Mouse (Mus musculus): ENCODE measurements around the gene Osbpl3. TPM values are rescaled to one million over a fixed set of nuclear protein-coding genes. Genes with fewer than 3 reads are reported as not detected.

The Osbpl3 gene
- polyA plus RNA-seq, 1 experiment = 0.41 TPM

GRCm38 (mm10) chr6:50333346-50333745 lies 122.7 kb downstream of the Osbpl3 start:
- Histone ChIP-seq H3K27ac (ENCODE audit: control insufficient read depth, insufficient read depth, low read depth, low read length) (no peak overlapping the region), H3K36me3 (ENCODE audit: control insufficient read depth, insufficient read depth, low read length) (no peaks in the 10 kb centered on the region), H3K4me3 (ENCODE audit: control insufficient read depth, low read depth, low read length) (no peak overlapping the region), H3K4me1 (ENCODE audit: control insufficient read depth, insufficient read depth, low read length) (no peaks in the 10 kb centered on the region), H3K27me3 (ENCODE audit: control insufficient read depth, insufficient read depth, low read length) (no peaks in the 10 kb centered on the region)
- TF ChIP-seq CTCF (IDR thresholded peaks at IDR 0.05; ENCODE audit: control insufficient read depth, insufficient read depth, insufficient replicate concordance, low read depth, low read length) = no peak
- no peak for TF ChIP-seq POLR2A (IDR thresholded peaks at IDR 0.05; ENCODE audit: control insufficient read depth, low read depth, low read length)

- no peak for TF ChIP-seq POLR2A (IDR thresholded peaks at IDR 0.05; ENCODE audit: control insufficient read depth, low read depth, low read length)
- Histone ChIP-seq H3K4me1 (ENCODE audit: control insufficient read depth, insufficient read depth, low read length) (no peaks in the 10 kb centered on the region), H3K27ac (ENCODE audit: control insufficient read depth, insufficient read depth, low read depth, low read length) (no peak overlapping the region), H3K36me3 (ENCODE audit: control insufficient read depth, insufficient read depth, low read length) (no peaks in the 10 kb centered on the region), H3K4me3 (ENCODE audit: control insufficient read depth, low read depth, low read length) (no peak overlapping the region), H3K27me3 (ENCODE audit: control insufficient read depth, insufficient read depth, low read length) (no peaks in the 10 kb centered on the region)
These were observed 124.5 kb downstream of the Osbpl3 start for GRCm38 (mm10) chr6:50331477-50331876.

- no peaks in the 10 kb centered on the region for H3K27me3 ChIP-seq (ENCODE audit: control insufficient read depth, insufficient read depth, low read length)
- peaks cover 6% of the 10 kb centered on the region for H3K4me1 ChIP-seq (ENCODE audit: control insufficient read depth, insufficient read depth, low read length)
- H3K27ac ChIP-seq (ENCODE audit: control insufficient read depth, insufficient read depth, low read depth, low read length) = no peak overlapping the region
- TF ChIP-seq POLR2A (IDR thresholded peaks at IDR 0.05; ENCODE audit: control insufficient read depth, low read depth, low read length) (no peak), CTCF (IDR thresholded peaks at IDR 0.05; ENCODE audit: control insufficient read depth, insufficient read depth, insufficient replicate concordance, low read depth, low read length) (no peak)
- no peak overlapping the region for H3K4me3 ChIP-seq (ENCODE audit: control insufficient read depth, low read depth, low read length)
- H3K36me3 ChIP-seq (ENCODE audit: control insufficient read depth, insufficient read depth, low read length) = no peaks in the 10 kb centered on the region
These were observed 126.6 kb downstream of the Osbpl3 start for GRCm38 (mm10) chr6:50329380-50329779.

- Histone ChIP-seq H3K4me3 (ENCODE audit: control insufficient read depth, low read depth, low read length) (no peak overlapping the region), H3K27ac (ENCODE audit: control insufficient read depth, insufficient read depth, low read depth, low read length) (no peak overlapping the region), H3K36me3 (ENCODE audit: control insufficient read depth, insufficient read depth, low read length) (no peaks in the 10 kb centered on the region), H3K27me3 (ENCODE audit: control insufficient read depth, insufficient read depth, low read length) (no peaks in the 10 kb centered on the region), H3K4me1 (ENCODE audit: control insufficient read depth, insufficient read depth, low read length) (peaks cover 11% of the 10 kb centered on the region)
- no peak for TF ChIP-seq POLR2A (IDR thresholded peaks at IDR 0.05; ENCODE audit: control insufficient read depth, low read depth, low read length)
- no peak for TF ChIP-seq CTCF (IDR thresholded peaks at IDR 0.05; ENCODE audit: control insufficient read depth, insufficient read depth, insufficient replicate concordance, low read depth, low read length)
These were observed 127.1 kb downstream of the Osbpl3 start for GRCm38 (mm10) chr6:50328901-50329300.

GRCm38 (mm10) chr6:50326192-50326591 lies 129.8 kb downstream of the Osbpl3 start:
- Histone ChIP-seq H3K27me3 (ENCODE audit: control insufficient read depth, insufficient read depth, low read length) (no peaks in the 10 kb centered on the region), H3K4me3 (ENCODE audit: control insufficient read depth, low read depth, low read length) (no peak overlapping the region), H3K27ac (ENCODE audit: control insufficient read depth, insufficient read depth, low read depth, low read length) (no peak overlapping the region), H3K36me3 (ENCODE audit: control insufficient read depth, insufficient read depth, low read length) (no peaks in the 10 kb centered on the region), H3K4me1 (ENCODE audit: control insufficient read depth, insufficient read depth, low read length) (peaks cover 11% of the 10 kb centered on the region)
- TF ChIP-seq CTCF (IDR thresholded peaks at IDR 0.05; ENCODE audit: control insufficient read depth, insufficient read depth, insufficient replicate concordance, low read depth, low read length) = no peak
- TF ChIP-seq POLR2A (IDR thresholded peaks at IDR 0.05; ENCODE audit: control insufficient read depth, low read depth, low read length) = no peak

- H3K4me3 ChIP-seq (ENCODE audit: control insufficient read depth, low read depth, low read length) = no peak overlapping the region
- peaks cover 11% of the 10 kb centered on the region for H3K4me1 ChIP-seq (ENCODE audit: control insufficient read depth, insufficient read depth, low read length)
- no peak overlapping the region for H3K27ac ChIP-seq (ENCODE audit: control insufficient read depth, insufficient read depth, low read depth, low read length)
- no peaks in the 10 kb centered on the region for H3K27me3 ChIP-seq (ENCODE audit: control insufficient read depth, insufficient read depth, low read length)
- TF ChIP-seq POLR2A (IDR thresholded peaks at IDR 0.05; ENCODE audit: control insufficient read depth, low read depth, low read length) (no peak), CTCF (IDR thresholded peaks at IDR 0.05; ENCODE audit: control insufficient read depth, insufficient read depth, insufficient replicate concordance, low read depth, low read length) (no peak)
- H3K36me3 ChIP-seq (ENCODE audit: control insufficient read depth, insufficient read depth, low read length) = no peaks in the 10 kb centered on the region
These were observed 130.5 kb downstream of the Osbpl3 start for GRCm38 (mm10) chr6:50325485-50325884.

- TF ChIP-seq CTCF (IDR thresholded peaks at IDR 0.05; ENCODE audit: control insufficient read depth, insufficient read depth, insufficient replicate concordance, low read depth, low read length) (no peak), POLR2A (IDR thresholded peaks at IDR 0.05; ENCODE audit: control insufficient read depth, low read depth, low read length) (no peak)
- Histone ChIP-seq H3K27ac (ENCODE audit: control insufficient read depth, insufficient read depth, low read depth, low read length) (no peak overlapping the region), H3K27me3 (ENCODE audit: control insufficient read depth, insufficient read depth, low read length) (no peaks in the 10 kb centered on the region), H3K4me1 (ENCODE audit: control insufficient read depth, insufficient read depth, low read length) (peaks cover 11% of the 10 kb centered on the region), H3K36me3 (ENCODE audit: control insufficient read depth, insufficient read depth, low read length) (no peaks in the 10 kb centered on the region), H3K4me3 (ENCODE audit: control insufficient read depth, low read depth, low read length) (no peak overlapping the region)
These were observed 133.4 kb downstream of the Osbpl3 start for GRCm38 (mm10) chr6:50322631-50323030.

- TF ChIP-seq CTCF (IDR thresholded peaks at IDR 0.05; ENCODE audit: control insufficient read depth, insufficient read depth, insufficient replicate concordance, low read depth, low read length) (no peak), POLR2A (IDR thresholded peaks at IDR 0.05; ENCODE audit: control insufficient read depth, low read depth, low read length) (no peak)
- Histone ChIP-seq H3K27me3 (ENCODE audit: control insufficient read depth, insufficient read depth, low read length) (no peaks in the 10 kb centered on the region), H3K27ac (ENCODE audit: control insufficient read depth, insufficient read depth, low read depth, low read length) (no peak overlapping the region), H3K4me3 (ENCODE audit: control insufficient read depth, low read depth, low read length) (no peak overlapping the region), H3K4me1 (ENCODE audit: control insufficient read depth, insufficient read depth, low read length) (peaks cover 11% of the 10 kb centered on the region), H3K36me3 (ENCODE audit: control insufficient read depth, insufficient read depth, low read length) (no peaks in the 10 kb centered on the region)
These were observed 134.3 kb downstream of the Osbpl3 start for GRCm38 (mm10) chr6:50321739-50322138.
